Mouse (Mus musculus) stomach, postnatal 0 days (tissue): Measurements from ENCODE around the gene Tmc6. TPM values are rescaled to one million over a fixed set of nuclear protein-coding genes. Genes with fewer than 3 reads are reported as not detected.

Experiments
- ATAC-seq: fragments of 200-750 bp; cut with Nextera tagmentation; 2 replicates; pipeline ENCODE4 v1.8.0; 2017; ENCODE audit not compliant: low FRiP score, low TSS enrichment
- DNase-seq: peaks from one replicate; pipeline ENCODE4 v3.0.0-alpha.2; 2016; ENCODE audit warnings: low spot score
- H3K27ac ChIP-seq: fragments of 300-500 bp; sonication (generic); replicated peaks from 2 replicates; pipeline ENCODE4 v1.5.1; 2014; ENCODE audit warnings: mild to moderate bottlenecking, control low read depth
- H3K27me3 ChIP-seq: fragments of 300-500 bp; sonication (generic); 2 replicates; pipeline ENCODE4 v1.6.1; 2014; ENCODE audit warnings: low read length; ENCODE audit not compliant: control insufficient read depth, insufficient read depth
- H3K36me3 ChIP-seq: fragments of 300-500 bp; sonication (generic); 2 replicates; pipeline ENCODE4 v1.6.1; 2014; ENCODE audit warnings: low read length, mixed read lengths; ENCODE audit not compliant: control insufficient read depth, insufficient read depth
- H3K4me1 ChIP-seq: fragments of 300-500 bp; sonication (generic); replicated peaks from 2 replicates; pipeline ENCODE4 v1.6.1; 2014; ENCODE audit warnings: antibody characterized with exemption; ENCODE audit not compliant: control insufficient read depth, insufficient read depth
- H3K4me2 ChIP-seq: fragments of 300-500 bp; sonication (generic); replicated peaks from 2 replicates; pipeline ENCODE4 v1.6.1; 2014; ENCODE audit warnings: low read depth, mild to moderate bottlenecking, control low read depth, moderate library complexity
- H3K4me3 ChIP-seq: fragments of 300-500 bp; sonication (generic); 2 replicates; pipeline ENCODE4 v1.5.1; 2014; ENCODE audit warnings: low read depth, low read length, control low read depth
- H3K9ac ChIP-seq: fragments of 300-500 bp; sonication (generic); 2 replicates; pipeline ENCODE4 v1.6.1; 2014; ENCODE audit warnings: mild to moderate bottlenecking, low read length, control low read depth, mixed read lengths
- H3K9me3 ChIP-seq: fragments of 300-500 bp; sonication (generic); 2 replicates; pipeline ENCODE4 v1.6.1; 2016; ENCODE audit warnings: low read length; ENCODE audit not compliant: control insufficient read depth
- CTCF ChIP-seq: IDR thresholded peaks from 2 replicates; pipeline ENCODE4 v1.5.1; 2016; ENCODE audit warnings: antibody characterized with exemption, low read depth, mild to moderate bottlenecking, moderate library complexity
- EP300 ChIP-seq: optimal IDR thresholded peaks from 2 replicates; pipeline ENCODE3; 2016; ENCODE audit warnings: antibody characterized with exemption
- WGBS: fragments of 180-500 bp; shearing (Covaris S2); extraction: QIAGEN DNeasy Blood & Tissue Kit; methylation state at CpG from one replicate; pipeline ENCODE4 v1.1.7; 2014; 5-methylcytosine and 5-hydroxymethylcytosine counted together
- polyA plus RNA-seq: library from polyadenylated mRNA; unstranded; fragments of >200 nt; fragmentation: Nextera tagmentation; extraction: Ambion mirVana; gene quantifications from 2 replicates; pipeline ENCODE4 v1.2.1, GENCODE M21; 2015

The Tmc6 gene
- polyA plus RNA-seq: 21.0 and 24.1 TPM in 2 replicates

DNA sequence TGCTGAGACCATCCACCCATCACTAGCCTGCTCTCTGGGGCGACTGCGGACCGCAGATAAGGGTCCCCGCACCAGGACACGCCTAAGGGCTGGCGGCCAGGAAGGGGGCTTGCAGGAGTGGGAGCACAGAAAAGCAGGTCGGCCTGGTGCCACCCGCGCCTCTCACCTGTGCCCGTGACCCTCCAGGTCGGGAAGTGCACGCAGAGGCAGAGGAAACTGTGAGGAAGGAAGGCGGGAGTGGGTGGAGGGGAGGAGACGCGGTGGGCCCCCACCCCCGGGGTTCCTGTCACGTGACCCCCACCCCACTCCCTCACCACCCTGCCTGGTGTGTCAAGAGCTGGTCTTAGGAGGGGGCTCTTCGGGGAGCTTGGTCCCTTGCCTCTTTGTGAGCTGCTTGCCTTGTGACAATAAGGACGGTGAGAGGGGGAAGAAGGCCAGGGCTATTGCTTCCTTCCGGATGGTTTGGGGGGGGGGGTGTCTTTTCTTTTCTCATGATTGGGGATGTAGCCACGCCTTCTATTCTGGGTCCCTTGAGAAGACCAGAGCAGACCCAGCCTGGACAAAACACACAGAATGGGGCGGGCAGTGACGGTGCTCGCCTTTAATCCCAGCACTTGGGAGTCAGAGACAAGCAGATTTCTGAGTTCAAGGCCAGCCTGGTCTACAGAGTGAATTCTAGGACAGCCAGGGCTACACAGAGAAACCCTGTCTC is at the start of gene Tmc6, which contains the start of gene Tmc8:
TSS of gene Tmc6 (minus strand) at position 206 of the 712 bp plus-strand sequence.
TSS of gene Tmc8 (plus strand) at position 84 of the 712 bp plus-strand sequence.
- Histone ChIP-seq H3K4me3 (peak within 1 kb of the TSS; percentile 17), H3K4me1 (peaks cover 9% of the 10 kb centered on the region), H3K36me3 (0 out of 2 replicates have a peak, but pooled peaks cover 2% of the 10 kb centered on the region), H3K27me3 (no peaks in the 10 kb centered on the region), H3K9ac (peak within 1 kb of the TSS; percentile 31), H3K27ac (peak within 1 kb of the TSS; percentile 98), H3K4me2 (peak within 1 kb of the TSS; percentile 80), H3K9me3 (no peaks in the 10 kb centered on the region)
- no peak for DNase-seq
- ATAC-seq: no peak
- TF ChIP-seq EP300 (no peak), CTCF (no peak)
- WGBS: 46% methylated on average over 21 of the region's 24 CpGs

DNA sequence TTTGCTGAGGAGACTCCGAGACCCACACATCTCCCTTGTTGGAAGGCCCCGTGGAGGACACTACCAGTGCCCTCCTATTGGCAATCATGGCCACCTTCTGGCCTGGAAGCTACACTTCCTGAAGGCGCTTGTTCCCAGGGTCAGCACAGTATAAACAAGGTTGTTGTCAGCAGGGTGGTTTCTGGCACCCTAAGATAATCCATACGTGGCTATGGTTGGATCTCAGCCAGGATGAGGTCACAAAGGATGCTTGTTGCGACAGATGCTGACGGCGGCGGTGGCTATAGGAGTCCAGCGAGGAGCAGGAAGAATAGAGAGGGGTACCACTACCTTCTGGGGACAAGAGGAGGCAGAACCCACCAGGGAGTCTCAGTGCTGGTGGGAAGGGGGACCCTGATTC is 48.4 kb upstream of the Tmc6 start:
- H3K36me3 ChIP-seq: no peaks in the 10 kb centered on the region
- no peak for TF ChIP-seq CTCF
- no peak for TF ChIP-seq EP300
- H3K4me1 ChIP-seq: peaks cover 10% of the 10 kb centered on the region
- WGBS: 50% methylated on average over 9 of the region's 9 CpGs
- ATAC-seq: peak; percentile 9; the same call in 1 of the 2 replicates
- no peak overlapping the region for H3K4me3 ChIP-seq
- no peaks in the 10 kb centered on the region for H3K9me3 ChIP-seq
- no peaks in the 10 kb centered on the region for H3K27me3 ChIP-seq
- peak overlapping the region; percentile 87 for H3K27ac ChIP-seq
- no peak overlapping the region for H3K9ac ChIP-seq
- DNase-seq: no peak
- H3K4me2 ChIP-seq: no peak overlapping the region

DNA sequence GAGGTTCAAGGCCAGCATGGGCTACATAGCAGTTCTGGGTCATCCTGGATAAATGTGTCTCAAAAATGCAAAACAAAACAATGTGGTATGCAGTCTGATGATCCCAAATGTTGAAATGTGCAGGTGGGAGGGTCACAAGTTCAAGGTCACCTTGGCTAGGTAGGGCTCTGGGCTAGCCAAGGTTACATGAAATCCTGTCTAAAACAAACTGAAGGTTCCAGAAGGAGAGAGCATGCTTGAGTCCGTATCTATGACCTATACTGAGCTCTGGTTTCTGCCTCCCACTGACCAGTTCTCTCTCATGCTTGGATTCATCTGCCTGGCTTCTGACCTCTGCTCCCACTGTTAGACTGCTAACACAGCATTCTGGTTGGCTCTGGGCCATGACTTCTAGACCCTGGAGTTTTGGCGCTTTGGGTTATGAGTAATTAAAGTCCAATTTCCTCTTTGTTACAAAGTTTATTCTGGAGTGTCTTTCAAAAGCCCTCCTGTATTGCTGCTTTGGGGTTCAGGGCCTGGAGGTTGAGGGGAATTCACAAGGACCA is 47.7 kb upstream of the Tmc6 start:
- Histone ChIP-seq H3K4me3 (no peak overlapping the region), H3K9ac (no peak overlapping the region), H3K9me3 (no peaks in the 10 kb centered on the region), H3K4me2 (no peak overlapping the region), H3K4me1 (peaks cover 10% of the 10 kb centered on the region), H3K27me3 (no peaks in the 10 kb centered on the region), H3K36me3 (no peaks in the 10 kb centered on the region), H3K27ac (peak overlapping the region; percentile 87)
- DNase-seq (no peak), ATAC-seq (no peak)
- TF ChIP-seq EP300 (no peak), CTCF (no peak)
- 47% methylated on average over 2 of the region's 2 CpGs for WGBS

DNA sequence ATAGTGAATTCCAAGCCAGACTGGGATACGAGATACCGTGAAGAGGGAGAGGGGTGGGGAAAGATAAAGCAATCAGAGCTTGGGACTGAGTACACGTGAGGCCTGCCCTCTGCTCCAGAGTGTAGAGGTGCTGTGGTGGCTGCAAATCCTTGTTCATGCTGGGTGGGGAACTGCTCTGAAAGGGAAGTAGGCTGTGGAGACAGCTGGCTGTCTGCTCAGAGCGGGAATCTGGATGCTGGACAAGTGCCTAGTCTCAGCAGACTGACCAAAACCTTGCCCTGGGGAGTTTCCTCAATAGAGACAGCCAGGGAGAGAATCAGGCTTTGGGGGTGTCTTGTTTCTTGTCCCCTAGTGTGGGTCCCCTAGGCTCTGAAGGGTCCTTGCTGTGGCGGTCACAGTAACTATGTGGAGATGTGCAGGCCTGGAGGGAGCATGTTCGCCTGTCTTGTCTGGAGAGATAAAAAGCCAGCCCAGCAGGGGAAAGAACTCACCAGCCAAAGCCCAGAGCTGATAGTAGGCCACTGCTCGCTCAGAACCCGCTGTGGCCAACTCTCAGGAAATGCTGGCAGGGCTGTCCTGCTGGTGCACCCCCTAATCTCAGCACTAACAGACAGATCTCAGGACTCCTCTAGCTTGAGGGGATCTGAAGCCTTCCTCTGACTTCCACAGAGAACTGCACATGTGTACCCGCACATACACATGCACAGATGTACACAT is 47.0 kb upstream of the Tmc6 start:
- 29% methylated on average over 9 of the region's 9 CpGs for WGBS
- Histone ChIP-seq H3K4me1 (peaks cover 10% of the 10 kb centered on the region), H3K36me3 (no peaks in the 10 kb centered on the region), H3K27me3 (no peaks in the 10 kb centered on the region), H3K27ac (peak overlapping the region; percentile 87), H3K9ac (peak overlapping the region; percentile 31; the same call in 1 of the 2 replicates), H3K9me3 (no peaks in the 10 kb centered on the region), H3K4me3 (no peak overlapping the region), H3K4me2 (no peak overlapping the region)
- ATAC-seq (no peak), DNase-seq (peak; percentile 69)
- TF ChIP-seq CTCF: no peak
- TF ChIP-seq EP300: no peak

DNA sequence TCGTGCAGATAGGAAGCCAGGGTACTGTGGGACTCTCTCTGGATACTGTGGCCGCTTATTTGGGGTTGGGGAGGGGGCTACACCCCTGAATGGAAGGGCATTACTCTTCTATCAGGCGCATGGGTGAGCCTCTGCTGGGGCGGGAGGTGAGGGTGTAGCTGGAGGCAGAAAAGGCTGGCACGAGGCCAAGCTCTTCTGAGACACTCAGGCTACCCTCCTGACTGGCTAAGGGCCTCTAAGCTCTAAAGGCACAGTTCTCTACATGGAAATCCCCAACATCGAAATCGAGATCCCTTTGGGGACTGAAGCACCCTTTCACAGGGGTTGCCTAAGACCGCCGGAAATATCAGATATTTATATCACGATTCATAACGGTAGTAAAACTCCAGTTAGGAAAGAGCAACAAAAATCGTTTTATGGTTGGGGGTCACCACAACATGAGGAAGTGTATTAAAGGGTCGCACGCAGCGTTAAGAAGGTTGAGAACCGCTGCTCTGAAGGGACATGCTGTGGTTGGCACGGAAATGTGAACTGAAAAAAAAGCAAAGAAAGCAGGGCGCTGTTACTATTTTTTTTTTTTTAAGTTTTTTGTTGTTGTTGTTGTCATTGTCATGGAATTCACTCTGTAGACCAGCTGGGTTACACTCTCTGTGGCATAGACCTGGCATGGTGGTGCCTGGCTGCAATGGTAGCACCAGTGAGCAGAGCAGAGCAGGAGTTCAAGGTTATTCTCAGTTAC is 46.3 kb upstream of the Tmc6 start:
- H3K27me3 ChIP-seq: no peaks in the 10 kb centered on the region
- no peaks in the 10 kb centered on the region for H3K36me3 ChIP-seq
- DNase-seq (peak; percentile 70), ATAC-seq (no peak)
- WGBS: 53% methylated on average over 18 of the region's 18 CpGs
- H3K4me1 ChIP-seq: peaks cover 10% of the 10 kb centered on the region
- no peak overlapping the region for H3K4me3 ChIP-seq
- peak overlapping the region; percentile 87 for H3K27ac ChIP-seq
- no peaks in the 10 kb centered on the region for H3K9me3 ChIP-seq
- TF ChIP-seq EP300: no peak
- no peak for TF ChIP-seq CTCF
- no peak overlapping the region for H3K4me2 ChIP-seq
- H3K9ac ChIP-seq: peak overlapping the region; percentile 31; the same call in 1 of the 2 replicates
